Mouse (Mus musculus) MEL (cell line): ENCODE data around the gene Nacc2. TPM values are rescaled to one million over a fixed set of nuclear protein-coding genes. Genes with fewer than 3 reads are reported as not detected.

Source experiments
- DNase-seq: peaks from one replicate; pipeline ENCODE4 v3.0.0; 2011; ENCODE audit warnings: low read depth, low spot score
- H3K27ac ChIP-seq: 2 replicates; pipeline ENCODE4 v1.5.1; 2012; ENCODE audit warnings: low read depth, mild to moderate bottlenecking, control low read depth, low read length, moderate library complexity; ENCODE audit not compliant: control insufficient read depth
- H3K27me3 ChIP-seq, 2 experiments: fragments of 150-350 bp in 1 of 2; sonication (generic) in 1 of 2; 2 replicates each; pipeline ENCODE4 v1.6.1; 2012; ENCODE audit warnings: low read length in 2 of 2, mild to moderate bottlenecking in 2 of 2, improper control_type of control experiment in 1 of 2, moderate library complexity in 1 of 2; ENCODE audit not compliant: insufficient read depth in 2 of 2, control insufficient read depth in 1 of 2
- H3K36me3 ChIP-seq, 2 experiments: 2 replicates each; pipeline ENCODE4 v1.6.1; 2012 to 2014; ENCODE audit warnings: low read length in 2 of 2, improper control_type of control experiment in 1 of 2, inconsistent platforms in 1 of 2, mild to moderate bottlenecking in 1 of 2; ENCODE audit not compliant: insufficient read depth in 2 of 2, control insufficient read depth in 1 of 2
- H3K4me1 ChIP-seq, 2 experiments: fragments of 150-350 bp in 1 of 2; sonication (generic) in 1 of 2; 2 replicates each; pipeline ENCODE4 v1.6.1; 2012; ENCODE audit warnings: low read length in 2 of 2, improper control_type of control experiment in 1 of 2, mild to moderate bottlenecking in 1 of 2; ENCODE audit not compliant: insufficient read depth in 2 of 2, control insufficient read depth in 1 of 2
- H3K4me3 ChIP-seq, 2 experiments: fragments of 150-350 bp in 1 of 2; sonication (generic) in 1 of 2; 2 replicates each; pipeline ENCODE4 v1.5.1; 2012; ENCODE audit warnings: low read depth in 2 of 2, low read length in 2 of 2, mild to moderate bottlenecking in 2 of 2, moderate library complexity in 2 of 2, control low read depth in 1 of 2, improper control_type of control experiment in 1 of 2; ENCODE audit not compliant: control insufficient read depth in 1 of 2, insufficient read depth in 1 of 2
- H3K79me2 ChIP-seq: 2 replicates; pipeline ENCODE4 v1.6.1; 2012; ENCODE audit warnings: mild to moderate bottlenecking, low read length, moderate library complexity; ENCODE audit not compliant: control insufficient read depth, poor library complexity, insufficient read depth
- H3K9ac ChIP-seq: 2 replicates; pipeline ENCODE4 v1.6.1; 2012; ENCODE audit warnings: low read depth, mild to moderate bottlenecking, control low read depth, low read length, moderate library complexity; ENCODE audit not compliant: control insufficient read depth, poor library complexity, severe bottlenecking
- H3K9me3 ChIP-seq: fragments of 150-350 bp; sonication (generic); replicated peaks from 2 replicates; pipeline ENCODE4 v1.6.1; 2012; ENCODE audit warnings: mild to moderate bottlenecking, low read length, improper control_type of control experiment, moderate library complexity; ENCODE audit not compliant: insufficient read depth
- BHLHE40 ChIP-seq: IDR thresholded peaks from 2 replicates; pipeline ENCODE4 v1.6.1; 2012; ENCODE audit warnings: low read depth, mild to moderate bottlenecking, inconsistent platforms, low read length, improper control_type of control experiment, borderline replicate concordance
- CTCF ChIP-seq, 3 experiments: IDR thresholded peaks in 2 of 3; conservative IDR thresholded peaks in 1 of 3; 2 replicates each; pipeline ENCODE4 v1.5.1; 2011 to 2012; ENCODE audit warnings: low read length in 3 of 3, low read depth in 2 of 3, mild to moderate bottlenecking in 2 of 3, improper control_type of control experiment in 1 of 3, inconsistent platforms in 1 of 3, mixed read lengths in 1 of 3, moderate library complexity in 1 of 3; ENCODE audit not compliant: control insufficient read depth in 1 of 3, insufficient read depth in 1 of 3, poor library complexity in 1 of 3, severe bottlenecking in 1 of 3
- EP300 ChIP-seq, 2 experiments: IDR thresholded peaks; 2 replicates each; pipeline ENCODE4 v1.6.1; 2011; ENCODE audit warnings: improper control_type of control experiment in 2 of 2, low read length in 2 of 2, low read depth in 1 of 2, mild to moderate bottlenecking in 1 of 2
- ETS1 ChIP-seq: IDR thresholded peaks from 2 replicates; pipeline ENCODE4 v1.6.1; 2012; ENCODE audit warnings: low read depth, mild to moderate bottlenecking, inconsistent platforms, low read length, improper control_type of control experiment, moderate library complexity
- GATA1 ChIP-seq: IDR thresholded peaks from 2 replicates; pipeline ENCODE4 v1.6.1; 2011; ENCODE audit warnings: low read depth, low read length, improper control_type of control experiment
- KAT2A ChIP-seq: conservative IDR thresholded peaks from 2 replicates; pipeline ENCODE4 v1.6.1; 2012; ENCODE audit warnings: low read depth, low read length, improper control_type of control experiment, inconsistent platforms
- MAX ChIP-seq: IDR thresholded peaks from 2 replicates; pipeline ENCODE4 v1.6.1; 2011; ENCODE audit warnings: low read length, improper control_type of control experiment
- MAZ ChIP-seq: IDR thresholded peaks from 2 replicates; pipeline ENCODE4 v1.6.1; 2012; ENCODE audit warnings: low read depth, mild to moderate bottlenecking, inconsistent platforms, low read length, improper control_type of control experiment
- MXI1 ChIP-seq: IDR thresholded peaks from 2 replicates; pipeline ENCODE4 v1.6.1; 2011; ENCODE audit warnings: mild to moderate bottlenecking, low read depth, low read length, improper control_type of control experiment
- MYC ChIP-seq: IDR thresholded peaks from 2 replicates; pipeline ENCODE4 v1.6.1; 2011; ENCODE audit warnings: low read depth, mild to moderate bottlenecking, low read length, improper control_type of control experiment, moderate library complexity
- NELFE ChIP-seq: IDR thresholded peaks from 2 replicates; pipeline ENCODE4 v1.6.1; 2011; ENCODE audit warnings: low read depth, low read length, improper control_type of control experiment
- NRF1 ChIP-seq: IDR thresholded peaks from 2 replicates; pipeline ENCODE4 v1.6.1; 2014; ENCODE audit warnings: low read depth, mild to moderate bottlenecking, inconsistent platforms, low read length, improper control_type of control experiment, moderate library complexity; ENCODE audit not compliant: poor library complexity, insufficient read depth, severe bottlenecking
- POLR2A ChIP-seq, 2 experiments: IDR thresholded peaks; 2 replicates each; pipeline ENCODE4 v1.6.1; 2011 to 2012; ENCODE audit warnings: low read length in 2 of 2, mild to moderate bottlenecking in 2 of 2, control low read depth in 1 of 2, improper control_type of control experiment in 1 of 2, low read depth in 1 of 2, moderate library complexity in 1 of 2; ENCODE audit not compliant: control insufficient read depth in 1 of 2, insufficient read depth in 1 of 2, poor library complexity in 1 of 2
- POLR2AphosphoS5 ChIP-seq: IDR thresholded peaks from 2 replicates; pipeline ENCODE4 v1.6.1; 2012; ENCODE audit warnings: low read depth, borderline replicate concordance, mild to moderate bottlenecking, inconsistent platforms, low read length, moderate library complexity, mixed read lengths
- RAD21 ChIP-seq: IDR thresholded peaks from 2 replicates; pipeline ENCODE4 v1.6.1; 2011; ENCODE audit warnings: mild to moderate bottlenecking, low read depth, low read length, improper control_type of control experiment
- SIN3A ChIP-seq: IDR thresholded peaks from 2 replicates; pipeline ENCODE4 v1.6.1; 2012; ENCODE audit warnings: low read length, improper control_type of control experiment, inconsistent platforms
- SMC3 ChIP-seq: IDR thresholded peaks from 2 replicates; pipeline ENCODE4 v1.6.1; 2011; ENCODE audit warnings: low read depth, low read length, improper control_type of control experiment
- TAL1 ChIP-seq: IDR thresholded peaks from 2 replicates; pipeline ENCODE4 v1.6.1; 2012; ENCODE audit warnings: mild to moderate bottlenecking, inconsistent platforms, low read length, moderate library complexity, mixed read lengths
- TBP ChIP-seq: IDR thresholded peaks from 2 replicates; pipeline ENCODE4 v1.8.0; 2011; ENCODE audit warnings: low read depth, low read length, improper control_type of control experiment
- TCF12 ChIP-seq: IDR thresholded peaks from 2 replicates; pipeline ENCODE4 v1.6.1; 2014; ENCODE audit warnings: low read depth, mild to moderate bottlenecking, inconsistent platforms, low read length, improper control_type of control experiment, moderate library complexity
- ZC3H11A ChIP-seq: IDR thresholded peaks from 2 replicates; pipeline ENCODE4 v1.6.1; 2012; ENCODE audit warnings: low read depth, mild to moderate bottlenecking, inconsistent platforms, low read length, improper control_type of control experiment
- polyA plus RNA-seq, 2 experiments: library from polyadenylated mRNA; stranded (reverse) in 1 of 2; unstranded in 1 of 2; fragments of >175 nt in 1 of 2; fragments of >200 nt in 1 of 2; gene quantifications; 2 replicates each; pipeline versions ENCODE4 v1.2.1 to v1.2.4; 2012; ENCODE audit warnings: low replicate concordance in 2 of 2, low read depth in 1 of 2; ENCODE audit not compliant: insufficient read length in 2 of 2, insufficient read depth in 1 of 2, missing spikeins in 1 of 2
- total RNA-seq: library from RNA; depleted of rRNA; stranded (reverse); fragments of 300-350 nt; gene quantifications from 2 replicates; pipeline ENCODE4 v1.2.3, GENCODE M21; 2012

The Nacc2 gene
- total and polyA plus RNA-seq, 3 experiments, result 0.19 to 1.7 TPM; not detected in 1

GRCm38 (mm10) chr2:26154586-26154985 lies 31.6 kb upstream of the Nacc2 start:
- no peaks in the 10 kb centered on the region for H3K9me3 ChIP-seq
- H3K36me3 ChIP-seq, result peaks cover 0 to 2% of the 10 kb centered on the region in 2 experiments; a peak in 1 of 4 replicates
- TF ChIP-seq TAL1 (peak; percentile 78), MAZ (no peak), ETS1 (0 out of 2 replicates have a peak, but pooled peaks have one; percentile 28), MAX (peak; percentile 58; the same call in 1 of the 2 replicates), EP300 (IDR thresholded peaks at IDR 0.05; ENCODE audit: low read depth in 1 of 2, low read length in 2 of 2) (peak; percentile 48 to 76; a peak in 3 of 4 replicates), TCF12 (peak; percentile 77), GATA1 (peak; percentile 47; the same call in 1 of the 2 replicates), MXI1 (peak; percentile 29; the same call in 1 of the 2 replicates), POLR2AphosphoS5 (no peak), POLR2A (IDR thresholded peaks at IDR 0.05; ENCODE audit: control insufficient read depth in 1 of 2, insufficient read depth in 1 of 2, low read depth in 1 of 2, low read length in 2 of 2, poor library complexity in 1 of 2) (no peak), KAT2A (no peak), ZC3H11A (no peak), MYC (no peak), CTCF (IDR thresholded peaks at IDR 0.05 in 2 of 3, conservative IDR thresholded peaks at IDR 0.05 in 1 of 3; ENCODE audit: control insufficient read depth in 1 of 3, insufficient read depth in 1 of 3, low read depth in 2 of 3, low read length in 3 of 3, poor library complexity in 1 of 3, severe bottlenecking in 1 of 3) (no peak), NRF1 (no peak), NELFE (no peak), TBP (no peak), BHLHE40 (peak; percentile 92)
- no peaks in the 10 kb centered on the region for H3K27me3 ChIP-seq
- H3K9ac ChIP-seq, result no peak overlapping the region
- peak; percentile 60 for DNase-seq
- H3K4me3 ChIP-seq, result no peak overlapping the region
- no peaks in the 10 kb centered on the region for H3K79me2 ChIP-seq
- no peak overlapping the region for H3K27ac ChIP-seq
- peaks cover 2 to 11% of the 10 kb centered on the region in 2 experiments; a peak in 2 of 4 replicates for H3K4me1 ChIP-seq

GRCm38 (mm10) chr2:26153909-26154340 lies 30.9 kb upstream of the Nacc2 start:
- Histone ChIP-seq H3K27ac (no peak overlapping the region), H3K27me3 (no peaks in the 10 kb centered on the region), H3K79me2 (no peaks in the 10 kb centered on the region), H3K4me1 (peaks cover 2 to 11% of the 10 kb centered on the region in 2 experiments; a peak in 2 of 4 replicates), H3K36me3 (peaks cover 0 to 2% of the 10 kb centered on the region in 2 experiments; a peak in 1 of 4 replicates), H3K9me3 (no peaks in the 10 kb centered on the region), H3K9ac (no peak overlapping the region), H3K4me3 (no peak overlapping the region)
- peak; percentile 91 for TF ChIP-seq RAD21
- peak; percentile 60 for TF ChIP-seq ZC3H11A
- TF ChIP-seq SMC3, result peak; percentile 75
- TF ChIP-seq SIN3A, result 0 out of 2 replicates have a peak, but pooled peaks have one; percentile 23
- peak; percentile 36 to 86 (median 76); a peak in 5 of 6 replicates for TF ChIP-seq CTCF (IDR thresholded peaks at IDR 0.05 in 2 of 3, conservative IDR thresholded peaks at IDR 0.05 in 1 of 3; ENCODE audit: control insufficient read depth in 1 of 3, insufficient read depth in 1 of 3, low read depth in 2 of 3, low read length in 3 of 3, poor library complexity in 1 of 3, severe bottlenecking in 1 of 3)
- TF ChIP-seq BHLHE40, result no peak
- peak; percentile 80 for DNase-seq
